Mouse (Mus musculus): Measurements from ENCODE around the gene Arid1b. TPM values are rescaled to one million over a fixed set of nuclear protein-coding genes. Genes with fewer than 3 reads are reported as not detected.

Gene Arid1b
- polyA plus RNA-seq, 2 experiments = 14.7 to 20.5 TPM

GRCm38 (mm10) chr17:5321589-5322225 is 327.6 kb downstream of the Arid1b start:
- TF ChIP-seq POLR2A (IDR thresholded peaks at IDR 0.05; ENCODE audit: borderline replicate concordance, extremely low read depth, insufficient read depth, insufficient read length) = no peak
- Histone ChIP-seq H3K4me3 (replicated peaks; ENCODE audit: low read length) (no peak overlapping the region), H3K4me1 (ENCODE audit: control insufficient read depth, insufficient read depth, low read length) (peaks cover 26% of the 10 kb centered on the region), H3K9ac (ENCODE audit: low read depth, low read length, severe bottlenecking) (no peak overlapping the region), H3K36me3 (ENCODE audit: control insufficient read depth, insufficient read depth, low read length) (peaks cover 62% of the 10 kb centered on the region), H3K27me3 (ENCODE audit: control insufficient read depth, insufficient read depth, low read length) (no peaks in the 10 kb centered on the region), H3K9me3 (ENCODE audit: control insufficient read depth, low read length) (no peaks in the 10 kb centered on the region), H3K4me2 (replicated peaks; ENCODE audit: low read depth, low read length, severe bottlenecking) (no peak overlapping the region), H3K27ac (replicated peaks; ENCODE audit: low read depth, low read length) (no peak overlapping the region)
- no peak for ATAC-seq (ENCODE audit: low FRiP score, low read depth)
- 66% methylated on average over 8 of the region's 8 CpGs for WGBS
- DNase-seq (ENCODE audit: low spot score) = no peak

DNA sequence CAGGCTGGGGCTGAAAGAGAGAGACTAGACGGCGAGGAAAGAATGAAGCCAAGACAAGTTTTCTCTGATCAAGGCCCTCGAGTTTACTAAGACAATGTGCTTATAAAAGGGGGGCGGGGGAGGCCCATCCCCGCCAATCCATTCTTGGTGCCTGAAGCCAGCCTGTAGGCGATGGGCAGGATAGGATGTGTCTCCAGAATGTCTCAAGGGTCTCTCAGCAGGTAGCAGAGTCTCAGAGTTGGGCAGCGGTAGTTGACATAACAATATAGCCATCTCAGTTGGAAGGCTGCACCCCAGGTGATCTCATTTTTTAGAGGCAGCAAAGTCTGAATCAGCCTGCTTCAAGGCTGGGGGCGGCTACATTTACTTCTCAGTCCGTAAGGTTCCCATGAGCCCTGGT is 328.5 kb downstream of the Arid1b start:
- DNase-seq (ENCODE audit: low spot score) (no peak), ATAC-seq (ENCODE audit: low FRiP score, low read depth) (no peak)
- Histone ChIP-seq H3K4me2 (replicated peaks; ENCODE audit: low read depth, low read length, severe bottlenecking) (no peak overlapping the region), H3K4me3 (replicated peaks; ENCODE audit: low read length) (no peak overlapping the region), H3K27me3 (ENCODE audit: control insufficient read depth, insufficient read depth, low read length) (no peaks in the 10 kb centered on the region), H3K9me3 (ENCODE audit: control insufficient read depth, low read length) (no peaks in the 10 kb centered on the region), H3K4me1 (ENCODE audit: control insufficient read depth, insufficient read depth, low read length) (peaks cover 29% of the 10 kb centered on the region), H3K9ac (ENCODE audit: low read depth, low read length, severe bottlenecking) (no peak overlapping the region), H3K27ac (replicated peaks; ENCODE audit: low read depth, low read length) (no peak overlapping the region), H3K36me3 (ENCODE audit: control insufficient read depth, insufficient read depth, low read length) (peaks cover 64% of the 10 kb centered on the region)
- TF ChIP-seq POLR2A (IDR thresholded peaks at IDR 0.05; ENCODE audit: borderline replicate concordance, extremely low read depth, insufficient read depth, insufficient read length) = no peak
- WGBS = 85% methylated on average over 9 of the region's 9 CpGs

DNA sequence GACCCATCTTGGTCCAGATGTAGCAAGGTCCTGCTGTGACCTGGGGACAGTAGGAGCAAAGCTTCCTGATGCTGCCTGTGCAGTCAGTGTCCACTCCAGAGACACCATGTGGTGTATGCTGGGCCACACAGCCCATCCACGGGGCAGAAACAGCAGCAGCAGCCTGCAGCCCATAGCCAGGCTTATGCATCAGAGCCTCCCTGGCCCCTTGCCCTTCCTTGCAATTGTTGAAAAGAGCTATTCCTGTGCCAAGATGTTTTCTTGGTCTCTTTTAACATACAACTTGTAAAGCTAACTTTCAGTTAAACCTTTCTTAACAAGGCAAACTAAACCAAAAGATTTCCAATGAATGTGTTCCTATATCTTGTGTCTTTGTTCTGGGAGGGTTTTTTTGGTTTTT is 329.6 kb downstream of the Arid1b start:
- no peak for TF ChIP-seq POLR2A (IDR thresholded peaks at IDR 0.05; ENCODE audit: borderline replicate concordance, extremely low read depth, insufficient read depth, insufficient read length)
- Histone ChIP-seq H3K27me3 (ENCODE audit: control insufficient read depth, insufficient read depth, low read length) (no peaks in the 10 kb centered on the region), H3K4me1 (ENCODE audit: control insufficient read depth, insufficient read depth, low read length) (peaks cover 29% of the 10 kb centered on the region), H3K27ac (replicated peaks; ENCODE audit: low read depth, low read length) (peak overlapping the region; percentile 68; the same call in 1 of the 2 replicates), H3K9ac (ENCODE audit: low read depth, low read length, severe bottlenecking) (no peak overlapping the region), H3K4me3 (replicated peaks; ENCODE audit: low read length) (no peak overlapping the region), H3K9me3 (ENCODE audit: control insufficient read depth, low read length) (no peaks in the 10 kb centered on the region), H3K4me2 (replicated peaks; ENCODE audit: low read depth, low read length, severe bottlenecking) (no peak overlapping the region), H3K36me3 (ENCODE audit: control insufficient read depth, insufficient read depth, low read length) (peaks cover 69% of the 10 kb centered on the region)
- ATAC-seq (ENCODE audit: low FRiP score, low read depth) (no peak), DNase-seq (ENCODE audit: low spot score) (no peak)
- 27% methylated on average over 1 of the region's 1 CpGs for WGBS

- no peaks in the 10 kb centered on the region for H3K27me3 ChIP-seq (ENCODE audit: control insufficient read depth, insufficient read depth, low read length)
- H3K9me3 ChIP-seq (ENCODE audit: control insufficient read depth, low read length) = no peaks in the 10 kb centered on the region
- H3K4me2 ChIP-seq (replicated peaks; ENCODE audit: low read depth, low read length, severe bottlenecking) = no peak overlapping the region
- H3K4me1 ChIP-seq (ENCODE audit: control insufficient read depth, insufficient read depth, low read length) = peaks cover 29% of the 10 kb centered on the region
- ATAC-seq (ENCODE audit: low FRiP score, low read depth) (peak; percentile 80), DNase-seq (ENCODE audit: low spot score) (peak; percentile 85)
- H3K4me3 ChIP-seq (replicated peaks; ENCODE audit: low read length) = no peak overlapping the region
- H3K36me3 ChIP-seq (ENCODE audit: control insufficient read depth, insufficient read depth, low read length) = peaks cover 69% of the 10 kb centered on the region
- no peak overlapping the region for H3K9ac ChIP-seq (ENCODE audit: low read depth, low read length, severe bottlenecking)
- TF ChIP-seq POLR2A (IDR thresholded peaks at IDR 0.05; ENCODE audit: borderline replicate concordance, extremely low read depth, insufficient read depth, insufficient read length) = no peak
- WGBS = 14% methylated on average over 10 of the region's 10 CpGs
- H3K27ac ChIP-seq (replicated peaks; ENCODE audit: low read depth, low read length) = peak overlapping the region; percentile 68; the same call in 1 of the 2 replicates
These were observed 330.2 kb downstream of the Arid1b start for GRCm38 (mm10) chr17:5324236-5324876.

DNA sequence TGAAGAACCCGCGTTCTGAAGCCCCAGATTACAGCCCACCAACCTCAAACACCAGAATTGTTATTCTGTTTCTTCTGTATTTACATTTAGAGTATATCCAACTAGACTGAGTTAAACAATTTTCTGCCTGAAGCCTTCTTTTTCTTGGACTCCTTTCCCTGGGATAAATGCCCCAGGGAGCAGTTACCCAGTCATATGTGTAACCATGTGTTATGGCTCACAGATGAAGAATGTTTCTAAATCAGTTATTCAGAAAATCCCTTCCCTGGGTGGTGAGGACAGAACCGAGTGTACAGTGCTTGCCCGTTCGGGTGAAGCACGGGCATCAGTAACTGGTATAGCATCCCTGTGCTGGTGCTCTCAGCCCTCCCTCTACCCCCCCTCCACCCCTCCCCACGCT is 332.6 kb downstream of the Arid1b start:
- H3K36me3 ChIP-seq (ENCODE audit: control insufficient read depth, insufficient read depth, low read length) = peaks cover 59% of the 10 kb centered on the region
- no peak overlapping the region for H3K9ac ChIP-seq (ENCODE audit: low read depth, low read length, severe bottlenecking)
- no peak for TF ChIP-seq POLR2A (IDR thresholded peaks at IDR 0.05; ENCODE audit: borderline replicate concordance, extremely low read depth, insufficient read depth, insufficient read length)
- H3K4me2 ChIP-seq (replicated peaks; ENCODE audit: low read depth, low read length, severe bottlenecking) = no peak overlapping the region
- H3K9me3 ChIP-seq (ENCODE audit: control insufficient read depth, low read length) = no peaks in the 10 kb centered on the region
- H3K27ac ChIP-seq (replicated peaks; ENCODE audit: low read depth, low read length) = no peak overlapping the region
- no peak overlapping the region for H3K4me3 ChIP-seq (replicated peaks; ENCODE audit: low read length)
- H3K27me3 ChIP-seq (ENCODE audit: control insufficient read depth, insufficient read depth, low read length) = no peaks in the 10 kb centered on the region
- peaks cover 29% of the 10 kb centered on the region for H3K4me1 ChIP-seq (ENCODE audit: control insufficient read depth, insufficient read depth, low read length)
- WGBS = 84% methylated on average over 7 of the region's 7 CpGs
- DNase-seq (ENCODE audit: low spot score) = no peak
- no peak for ATAC-seq (ENCODE audit: low FRiP score, low read depth)

All from limb, embryonic 14.5 days (tissue).